Mouse (Mus musculus) mouse trophoblast stem cell (cell line): ENCODE data around the gene Gm28510.
"Not testable (repeated sequence)": the region's sequence is repeated elsewhere in the genome, so short reads cannot be mapped to it uniquely, and the experiment has no call there.

ENCODE experiments used
- in situ Hi-C, 2 experiments: fragments of 300-500 bp; cut with MseI, MboI; formaldehyde crosslinking; loops; 2 replicates in 1 of 2; 3 replicates in 1 of 2; pipeline ENCODE4 v1.15.1; 2025

Gm28510 gene

GRCm38 (mm10) chrY:10412437-10412836 is at the start of gene Gm28510:
TSS of gene Gm28510 (plus strand) at chrY:10412737.
- in situ Hi-C loops = not testable (repeated sequence)
